Mouse (Mus musculus): Measurements from ENCODE around the gene Abcb9. TPM values are rescaled to one million over a fixed set of nuclear protein-coding genes. Genes with fewer than 3 reads are reported as not detected.

The Abcb9 gene
- total RNA-seq, 1 experiment = 0.76 TPM

DNA sequence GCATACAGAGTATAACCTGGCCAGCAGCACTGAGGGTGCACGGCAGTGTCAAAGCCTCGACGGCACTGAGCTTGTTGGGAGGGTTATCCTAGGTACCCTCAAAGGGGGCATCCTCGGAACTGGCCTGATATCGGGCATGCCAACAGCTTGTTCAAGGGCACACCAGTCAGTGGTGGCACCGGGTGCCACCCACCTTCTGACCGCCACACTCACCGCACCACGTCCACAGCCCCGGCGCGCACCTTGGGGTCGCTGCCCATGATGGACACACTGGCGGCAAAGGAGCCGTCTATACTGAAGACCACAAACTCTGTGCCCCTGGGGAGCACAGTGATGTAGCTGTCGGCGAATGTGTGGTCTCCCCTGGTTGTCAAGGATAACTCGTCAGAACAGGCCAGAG is 26.8 kb upstream of the Abcb9 start:
- H3K27ac ChIP-seq (ENCODE audit: insufficient read depth, low read depth, low read length, poor library complexity, severe bottlenecking) = no peak overlapping the region
- no peak overlapping the region for H3K9ac ChIP-seq (ENCODE audit: insufficient read depth, low read depth, low read length, poor library complexity, severe bottlenecking)
- H3K4me1 ChIP-seq (ENCODE audit: control insufficient read depth in 2 of 2, insufficient read depth in 2 of 2, low read length in 2 of 2, poor library complexity in 1 of 2) = peaks cover 0 to 18% of the 10 kb centered on the region in 2 experiments; a peak in 3 of 4 replicates
- no peak for DNase-seq (ENCODE audit: low read depth, low spot score)
- TF ChIP-seq ZC3H11A (IDR thresholded peaks at IDR 0.05; ENCODE audit: borderline replicate concordance, low read depth, low read length) (no peak), ZNF384 (IDR thresholded peaks at IDR 0.05; ENCODE audit: low read depth, low read length) (no peak), HCFC1 (IDR thresholded peaks at IDR 0.05; ENCODE audit: borderline replicate concordance, insufficient read depth, low read length) (no peak), MAFK (IDR thresholded peaks at IDR 0.05; ENCODE audit: insufficient read depth, low read depth, low read length) (no peak), CHD2 (IDR thresholded peaks at IDR 0.05; ENCODE audit: low read depth, low read length) (no peak)
- H3K4me3 ChIP-seq (ENCODE audit: insufficient read depth in 1 of 2, low read depth in 1 of 2, low read length in 2 of 2, poor library complexity in 1 of 2, severe bottlenecking in 1 of 2) = no peak overlapping the region
- no peaks in the 10 kb centered on the region for H3K9me3 ChIP-seq (ENCODE audit: control insufficient read depth, insufficient read depth, low read depth, low read length)
- peaks cover 18% of the 10 kb centered on the region for H3K36me3 ChIP-seq (ENCODE audit: control insufficient read depth, insufficient read depth, low read length, poor library complexity, severe bottlenecking)
- in situ Hi-C loops (cut with MboI; ENCODE audit: low sequenced_read_pairs in 2 of 2, unreplicated experiment in 2 of 2) = no loop called here

GRCm38 (mm10) chr5:124119204-124119603 is 23.6 kb upstream of the Abcb9 start:
- Histone ChIP-seq H3K4me1 (ENCODE audit: control insufficient read depth in 2 of 2, insufficient read depth in 2 of 2, low read length in 2 of 2, poor library complexity in 1 of 2) (peaks cover 0 to 23% of the 10 kb centered on the region in 2 experiments; a peak in 3 of 4 replicates), H3K27ac (ENCODE audit: insufficient read depth, low read depth, low read length, poor library complexity, severe bottlenecking) (no peak overlapping the region), H3K9ac (ENCODE audit: insufficient read depth, low read depth, low read length, poor library complexity, severe bottlenecking) (no peak overlapping the region), H3K36me3 (ENCODE audit: control insufficient read depth, insufficient read depth, low read length, poor library complexity, severe bottlenecking) (peaks cover 18% of the 10 kb centered on the region), H3K4me3 (ENCODE audit: insufficient read depth in 1 of 2, low read depth in 1 of 2, low read length in 2 of 2, poor library complexity in 1 of 2, severe bottlenecking in 1 of 2) (no peak overlapping the region), H3K9me3 (ENCODE audit: control insufficient read depth, insufficient read depth, low read depth, low read length) (no peaks in the 10 kb centered on the region)
- no peak for DNase-seq (ENCODE audit: low read depth, low spot score)
- in situ Hi-C loops (cut with MboI; ENCODE audit: low sequenced_read_pairs in 2 of 2, unreplicated experiment in 2 of 2) = no loop called here
- no peak for TF ChIP-seq HCFC1 (IDR thresholded peaks at IDR 0.05; ENCODE audit: borderline replicate concordance, insufficient read depth, low read length)
- TF ChIP-seq MAFK (IDR thresholded peaks at IDR 0.05; ENCODE audit: insufficient read depth, low read depth, low read length) = no peak
- no peak for TF ChIP-seq ZNF384 (IDR thresholded peaks at IDR 0.05; ENCODE audit: low read depth, low read length)
- no peak for TF ChIP-seq ZC3H11A (IDR thresholded peaks at IDR 0.05; ENCODE audit: borderline replicate concordance, low read depth, low read length)
- no peak for TF ChIP-seq CHD2 (IDR thresholded peaks at IDR 0.05; ENCODE audit: low read depth, low read length)

DNA sequence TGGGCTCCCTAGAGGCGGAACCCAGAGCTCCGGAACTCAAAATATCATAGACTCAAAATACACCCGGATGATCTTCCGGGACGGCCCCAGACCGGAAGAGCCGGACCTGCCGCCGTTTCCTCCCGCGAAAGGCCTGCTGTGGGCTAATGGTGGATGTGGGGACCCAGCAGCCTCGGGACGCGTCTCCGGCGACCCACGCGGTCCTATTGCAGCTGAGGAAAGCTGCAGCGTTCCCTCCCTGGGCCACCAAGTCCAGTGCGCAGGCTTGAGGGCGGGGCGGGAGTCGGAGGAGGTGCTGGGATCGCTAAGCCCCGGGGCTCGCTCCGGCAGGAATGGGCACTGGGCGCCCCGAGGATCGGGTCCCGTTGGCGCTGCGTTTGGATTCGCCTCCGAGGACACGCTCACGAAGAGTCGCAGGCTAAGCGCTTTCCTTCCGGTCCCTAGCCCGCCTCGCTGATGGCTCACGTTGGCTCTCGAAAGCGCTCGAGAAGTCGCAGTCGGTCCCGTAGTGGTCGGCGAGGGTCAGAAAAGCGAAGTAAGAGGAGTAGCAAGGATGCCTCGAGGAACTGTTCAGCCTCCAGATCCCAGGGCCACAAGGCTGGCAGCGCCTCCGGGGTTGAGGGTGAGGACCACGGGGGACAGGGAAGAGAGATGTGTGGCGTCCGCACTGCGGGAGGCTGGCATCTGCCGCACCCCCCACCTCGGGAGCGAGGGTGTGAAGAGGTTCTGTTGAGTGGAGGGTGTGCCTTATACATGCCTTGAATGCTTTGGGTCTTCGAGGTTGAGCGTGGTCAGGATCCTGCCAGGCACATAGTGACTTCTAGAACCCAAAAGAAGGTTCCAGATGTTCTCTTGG is 20.6 kb upstream of the Abcb9 start, which contains the start of gene Arl6ip4:
Gene Arl6ip4 (plus strand): TSS at position 100 of the 856 bp plus-strand sequence.
- DNase-seq (ENCODE audit: low read depth, low spot score) = no peak
- Histone ChIP-seq H3K36me3 (ENCODE audit: control insufficient read depth, insufficient read depth, low read length, poor library complexity, severe bottlenecking) (peaks cover 18% of the 10 kb centered on the region), H3K4me3 (ENCODE audit: insufficient read depth in 1 of 2, low read depth in 1 of 2, low read length in 2 of 2, poor library complexity in 1 of 2, severe bottlenecking in 1 of 2) (peak within 1 kb of the TSS; percentile 97 to 100), H3K4me1 (ENCODE audit: control insufficient read depth in 2 of 2, insufficient read depth in 2 of 2, low read length in 2 of 2, poor library complexity in 1 of 2) (peaks cover 0 to 19% of the 10 kb centered on the region in 2 experiments; a peak in 2 of 4 replicates), H3K9ac (ENCODE audit: insufficient read depth, low read depth, low read length, poor library complexity, severe bottlenecking) (peak within 1 kb of the TSS; percentile 100), H3K27ac (ENCODE audit: insufficient read depth, low read depth, low read length, poor library complexity, severe bottlenecking) (peak within 1 kb of the TSS; percentile 59; the same call in 1 of the 2 replicates), H3K9me3 (ENCODE audit: control insufficient read depth, insufficient read depth, low read depth, low read length) (no peaks in the 10 kb centered on the region; the same call in 1 of the 2 replicates)
- in situ Hi-C loops (cut with MboI; ENCODE audit: low sequenced_read_pairs in 2 of 2, unreplicated experiment in 2 of 2) = no loop called here
- TF ChIP-seq HCFC1 (IDR thresholded peaks at IDR 0.05; ENCODE audit: borderline replicate concordance, insufficient read depth, low read length) (peak; percentile 87), CHD2 (IDR thresholded peaks at IDR 0.05; ENCODE audit: low read depth, low read length) (no peak)

DNA sequence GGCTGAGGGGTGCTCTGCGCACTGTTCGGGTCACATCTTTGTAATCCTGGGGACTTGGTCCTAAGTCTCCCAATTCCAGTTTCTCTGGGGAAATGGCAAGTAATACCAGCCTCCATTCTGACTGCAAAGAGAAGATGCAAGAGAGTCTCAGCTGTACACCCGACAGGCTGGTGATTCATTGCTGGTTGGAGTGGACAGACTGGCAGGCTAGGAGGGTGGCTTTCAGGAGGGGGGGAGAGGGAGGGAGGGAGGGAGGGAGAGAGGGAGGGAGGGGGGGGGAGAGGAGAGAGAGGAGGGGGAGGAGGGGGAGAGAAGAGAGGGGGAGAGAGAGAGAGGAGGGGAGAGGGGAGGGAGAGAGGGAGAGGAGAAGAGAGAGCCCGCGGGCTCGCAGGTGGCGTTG is 19.9 kb upstream of the Abcb9 start:
- Histone ChIP-seq H3K4me1 (ENCODE audit: control insufficient read depth in 2 of 2, insufficient read depth in 2 of 2, low read length in 2 of 2, poor library complexity in 1 of 2) (peaks cover 0 to 17% of the 10 kb centered on the region in 2 experiments; a peak in 2 of 4 replicates), H3K9ac (ENCODE audit: insufficient read depth, low read depth, low read length, poor library complexity, severe bottlenecking) (peak overlapping the region; percentile 100; the same call in 1 of the 2 replicates), H3K4me3 (ENCODE audit: insufficient read depth in 1 of 2, low read depth in 1 of 2, low read length in 2 of 2, poor library complexity in 1 of 2, severe bottlenecking in 1 of 2) (peak overlapping the region; percentile 97 to 100; a peak in 3 of 4 replicates), H3K36me3 (ENCODE audit: control insufficient read depth, insufficient read depth, low read length, poor library complexity, severe bottlenecking) (peaks cover 18% of the 10 kb centered on the region), H3K9me3 (ENCODE audit: control insufficient read depth, insufficient read depth, low read depth, low read length) (no peaks in the 10 kb centered on the region; the same call in 1 of the 2 replicates), H3K27ac (ENCODE audit: insufficient read depth, low read depth, low read length, poor library complexity, severe bottlenecking) (no peak overlapping the region)
- in situ Hi-C loops (cut with MboI; ENCODE audit: low sequenced_read_pairs in 2 of 2, unreplicated experiment in 2 of 2) = no loop called here
- TF ChIP-seq ZNF384 (IDR thresholded peaks at IDR 0.05; ENCODE audit: low read depth, low read length) (no peak), MAFK (IDR thresholded peaks at IDR 0.05; ENCODE audit: insufficient read depth, low read depth, low read length) (no peak), ZC3H11A (IDR thresholded peaks at IDR 0.05; ENCODE audit: borderline replicate concordance, low read depth, low read length) (no peak), HCFC1 (IDR thresholded peaks at IDR 0.05; ENCODE audit: borderline replicate concordance, insufficient read depth, low read length) (no peak), CHD2 (IDR thresholded peaks at IDR 0.05; ENCODE audit: low read depth, low read length) (no peak)
- DNase-seq (ENCODE audit: low read depth, low spot score) = no peak
